Mouse (Mus musculus) liver, adult (tissue): ENCODE measurements around the gene Pdcl.

ENCODE experiments used
- GATA4 ChIP-seq: IDR thresholded peaks from 2 replicates; pipeline ENCODE4 v1.6.1; 2014; ENCODE audit warnings: mild to moderate bottlenecking, low read length; ENCODE audit not compliant: insufficient replicate concordance

Pdcl gene

DNA sequence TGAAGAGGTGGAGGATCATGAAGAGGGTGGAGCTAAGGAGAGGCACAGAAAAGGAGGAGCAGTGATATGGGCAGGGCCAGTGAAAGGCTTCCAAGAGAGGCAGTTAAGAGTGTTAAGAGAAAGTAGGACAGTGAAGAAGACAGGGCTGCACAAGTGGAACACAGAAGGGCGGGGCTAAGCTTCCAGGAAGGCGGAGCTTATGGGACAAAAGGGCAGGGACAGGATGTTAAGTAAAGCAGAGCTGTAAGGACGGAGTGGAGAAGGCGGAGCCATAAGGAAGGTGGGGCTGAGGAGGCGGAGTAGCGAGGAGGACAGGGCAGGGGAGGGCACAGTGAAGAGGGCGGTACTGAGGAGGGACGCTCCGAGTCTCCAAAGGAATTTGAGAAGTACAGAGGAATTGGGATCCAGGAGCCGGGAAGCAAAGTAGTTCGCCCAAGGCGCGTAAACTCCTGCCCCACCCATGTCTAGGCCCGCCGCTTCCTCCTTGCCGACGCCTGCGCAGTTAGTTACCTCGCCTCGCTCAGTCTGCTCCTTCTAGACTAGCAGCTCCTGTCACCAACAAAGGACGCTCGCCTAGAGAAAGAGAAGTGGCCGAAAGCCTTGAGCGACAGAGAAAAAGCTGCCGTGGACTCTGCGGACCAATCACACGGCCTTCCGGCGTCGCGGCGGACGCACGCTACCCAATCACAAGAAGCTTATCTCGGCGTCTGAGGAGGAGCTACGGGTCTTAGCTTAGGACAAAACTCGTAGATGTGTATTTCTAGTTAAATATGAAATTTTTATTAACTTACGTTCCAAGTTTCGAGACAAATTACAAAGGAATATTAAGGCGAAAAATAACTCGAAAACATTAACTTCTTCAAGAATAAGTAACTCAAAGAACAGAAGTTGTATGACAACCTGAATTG, at the start of gene Pdcl:
Pdcl (minus strand) TSS at position 700 of the 908 bp plus-strand sequence.
- peak; percentile 61; the same call in 1 of the 2 replicates for TF ChIP-seq GATA4

DNA sequence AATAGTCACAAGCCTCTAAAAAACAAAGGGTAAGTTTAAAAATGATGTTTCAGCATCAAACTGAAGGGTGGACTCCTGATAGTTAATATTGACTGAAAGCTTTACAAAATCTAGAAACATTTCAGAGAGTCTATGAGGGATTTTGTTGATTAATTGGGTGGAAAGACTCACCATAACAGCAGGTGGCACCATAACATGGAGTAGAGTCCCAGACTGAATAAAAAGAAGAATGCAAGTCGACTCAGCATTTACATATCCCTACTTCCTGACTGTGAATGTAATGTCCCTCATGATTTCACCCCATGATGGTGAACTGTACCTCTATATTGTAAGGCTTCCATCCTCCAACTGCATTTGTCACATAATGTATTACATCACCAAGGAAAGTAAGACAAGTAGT, 36.4 kb upstream of the Pdcl start:
- no peak for TF ChIP-seq GATA4

DNA sequence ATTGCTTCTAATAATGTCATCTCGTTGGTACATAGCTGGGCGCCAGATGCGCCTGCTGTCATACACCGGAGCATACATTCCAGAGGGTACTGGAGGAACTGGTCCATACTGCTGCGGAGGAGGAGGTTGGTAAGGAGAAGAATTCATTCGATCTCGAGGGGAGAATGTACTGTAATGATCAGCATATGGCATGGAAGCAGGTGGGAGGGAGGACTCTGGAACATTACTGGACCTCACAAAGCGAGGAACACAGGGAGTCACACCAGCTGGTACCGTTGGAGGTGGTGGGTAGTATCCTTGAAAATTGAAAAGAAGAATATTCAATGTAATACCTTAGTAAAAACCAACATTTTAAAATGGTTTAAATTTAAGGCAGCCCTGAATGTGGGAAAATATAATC, 23.8 kb upstream of the Pdcl start:
- TF ChIP-seq GATA4, result no peak

DNA sequence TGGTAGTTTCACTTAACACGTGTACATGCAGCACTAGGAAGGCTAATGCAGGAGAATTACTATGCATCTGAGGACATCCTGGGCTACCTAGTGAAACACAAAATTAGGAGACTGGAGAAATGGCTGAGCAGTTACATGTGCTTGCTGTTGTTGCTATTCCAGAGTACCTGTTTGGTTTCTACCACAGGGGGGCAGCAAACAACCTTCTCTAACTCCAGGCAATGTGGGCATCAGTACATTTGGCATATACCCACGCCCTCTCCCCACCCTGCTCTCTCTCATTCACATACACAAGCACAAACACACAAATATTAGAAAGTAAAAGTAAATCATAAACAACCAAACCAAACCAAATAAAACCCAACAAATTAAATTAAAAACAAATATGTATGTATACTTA, 21.1 kb upstream of the Pdcl start:
- no peak for TF ChIP-seq GATA4

DNA sequence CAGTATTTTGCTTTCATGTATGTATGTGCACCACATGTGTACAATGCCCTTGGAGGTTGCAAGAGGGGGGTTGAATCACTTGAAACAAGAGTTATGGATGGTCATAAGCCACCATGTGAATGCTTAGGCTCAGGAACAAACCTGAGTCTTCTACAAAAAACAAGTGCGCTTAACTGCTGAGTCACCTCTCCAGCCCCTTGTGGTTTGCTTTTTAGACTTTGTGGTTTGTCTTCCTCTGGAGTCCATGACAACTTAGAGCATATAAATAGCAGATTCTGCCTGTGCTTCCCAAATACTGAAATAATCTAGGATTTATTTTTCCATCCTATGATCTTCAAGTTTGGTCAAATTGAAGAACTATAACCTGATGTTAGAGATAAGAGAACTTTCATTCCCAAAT, 16.9 kb upstream of the Pdcl start:
- TF ChIP-seq GATA4, result no peak

DNA sequence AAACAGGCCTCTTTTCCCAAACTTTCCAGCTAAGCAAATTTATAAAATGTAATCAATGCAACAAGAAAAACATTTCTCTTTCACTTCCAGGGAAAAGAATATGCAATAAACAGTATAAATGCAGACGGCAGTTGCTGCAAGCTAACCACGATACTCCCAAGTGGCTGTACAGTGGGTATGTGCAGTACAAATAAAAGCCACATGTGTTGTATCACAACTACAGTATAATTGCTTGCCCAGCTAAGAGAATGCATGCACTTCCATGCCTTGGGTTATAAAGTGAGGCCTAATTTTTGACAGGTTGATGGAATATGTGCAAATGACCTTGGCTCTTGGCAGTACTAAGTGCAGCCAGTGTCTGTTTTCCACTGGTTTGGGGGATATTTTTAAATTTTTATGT, 11.5 kb upstream of the Pdcl start:
- no peak for TF ChIP-seq GATA4

DNA sequence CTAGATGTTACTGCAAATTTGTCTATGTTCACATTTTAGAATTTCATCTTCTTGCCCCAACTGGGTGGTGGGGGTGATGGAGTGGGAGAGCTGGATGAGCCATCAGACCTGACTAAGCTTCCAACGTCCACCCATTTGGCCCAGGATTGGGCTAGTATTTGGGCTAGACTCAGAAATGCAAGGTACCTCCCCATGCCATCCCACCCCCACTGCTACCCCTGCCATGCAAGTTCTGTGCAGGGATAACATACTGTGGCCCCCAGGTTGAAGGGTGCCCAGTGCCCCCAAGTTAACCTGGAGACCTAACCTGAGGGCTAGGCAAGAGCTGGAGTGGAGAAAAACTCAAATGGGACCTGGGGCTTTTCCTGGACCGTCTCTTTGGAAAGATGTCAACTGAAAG, 776 bp upstream of the Pdcl start:
- no peak for TF ChIP-seq GATA4

DNA sequence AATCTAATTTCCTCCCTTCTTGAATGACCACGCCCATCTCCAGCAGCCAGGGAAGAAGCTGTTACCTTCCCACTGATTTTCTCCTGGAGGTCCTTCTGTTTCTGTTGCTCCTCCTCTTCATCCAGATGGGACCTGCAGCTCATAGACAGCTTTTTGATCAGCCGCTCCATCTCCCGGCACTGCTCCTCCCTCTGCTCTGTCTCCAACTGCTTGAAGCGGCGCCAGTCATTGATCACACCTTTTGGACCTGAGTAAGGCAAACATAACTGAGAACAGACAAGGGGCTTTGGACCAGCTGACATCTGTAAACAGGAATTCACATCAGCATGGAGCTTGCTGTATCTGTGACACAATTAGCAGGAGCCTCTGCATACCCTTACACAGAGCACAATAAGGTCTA, 3.6 kb downstream of the Pdcl start:
- no peak for TF ChIP-seq GATA4

DNA sequence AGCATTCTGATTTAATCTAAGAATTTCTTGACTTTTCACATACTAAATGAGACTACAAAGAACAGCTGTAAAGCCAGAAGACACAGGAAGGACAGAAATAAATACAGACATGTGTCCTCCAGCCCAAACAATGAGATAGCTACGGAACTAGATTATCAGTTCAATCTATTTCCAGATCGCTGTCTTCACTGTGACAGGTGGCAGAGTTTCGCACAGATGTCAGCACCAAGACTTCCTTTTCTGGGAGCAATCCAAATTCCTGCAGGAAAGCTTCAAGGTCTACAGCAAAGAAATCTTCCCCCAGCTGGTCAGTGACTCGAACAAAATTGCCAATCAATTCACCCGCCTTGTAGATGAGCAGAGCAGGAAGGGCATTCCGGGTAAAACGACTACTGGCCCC, 7.5 kb downstream of the Pdcl start:
- TF ChIP-seq GATA4, result no peak

DNA sequence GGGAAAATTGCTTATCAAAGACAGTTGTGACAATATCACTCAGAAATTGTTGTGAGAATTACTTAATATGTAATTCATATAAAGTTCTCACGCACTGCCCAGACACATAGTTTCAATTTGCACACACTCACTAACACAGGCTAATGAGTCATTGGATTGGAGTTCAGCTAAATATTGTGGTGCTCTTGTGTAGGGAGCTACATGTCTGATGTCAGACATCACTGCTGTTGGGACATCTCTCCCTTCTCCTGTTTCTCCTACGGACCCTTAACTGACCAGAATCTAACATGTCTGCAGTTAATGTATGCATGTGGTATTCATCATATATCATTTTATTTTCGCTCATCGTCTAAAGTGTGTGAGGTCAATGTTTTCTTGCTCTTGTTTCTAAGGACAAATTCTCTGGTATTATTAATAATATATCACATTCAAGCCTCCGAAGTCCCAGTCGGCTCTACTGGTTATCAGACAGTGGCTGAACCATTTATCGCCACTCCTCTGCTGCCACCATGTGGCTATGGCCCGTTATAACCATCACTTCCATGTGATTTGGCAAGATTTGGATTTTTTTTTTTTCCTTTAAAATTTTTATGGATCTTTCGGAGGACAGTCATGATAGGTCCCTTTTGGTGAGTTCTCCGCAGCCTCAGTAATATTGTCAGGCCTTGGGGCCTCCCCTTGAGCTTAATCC, 20.5 kb downstream of the Pdcl start:
- no peak for TF ChIP-seq GATA4

DNA sequence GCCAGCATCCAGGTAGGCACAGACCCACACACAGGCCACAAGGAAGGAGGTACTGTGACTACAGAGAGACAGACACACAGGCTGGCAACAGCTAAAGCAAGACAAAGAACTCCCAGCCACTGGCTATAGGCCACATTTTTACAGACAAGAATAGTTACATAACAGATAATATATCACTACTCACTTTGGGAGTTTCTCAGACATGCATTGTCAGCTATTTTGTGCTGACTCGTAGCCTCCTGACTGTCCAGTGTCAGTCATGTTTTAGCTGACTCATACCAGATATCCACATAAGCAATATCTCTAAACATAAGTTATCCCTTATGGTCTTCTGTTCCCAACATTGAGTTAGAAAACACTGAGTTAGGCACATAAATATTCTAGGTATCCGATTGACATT, 25.8 kb downstream of the Pdcl start:
- no peak for TF ChIP-seq GATA4

DNA sequence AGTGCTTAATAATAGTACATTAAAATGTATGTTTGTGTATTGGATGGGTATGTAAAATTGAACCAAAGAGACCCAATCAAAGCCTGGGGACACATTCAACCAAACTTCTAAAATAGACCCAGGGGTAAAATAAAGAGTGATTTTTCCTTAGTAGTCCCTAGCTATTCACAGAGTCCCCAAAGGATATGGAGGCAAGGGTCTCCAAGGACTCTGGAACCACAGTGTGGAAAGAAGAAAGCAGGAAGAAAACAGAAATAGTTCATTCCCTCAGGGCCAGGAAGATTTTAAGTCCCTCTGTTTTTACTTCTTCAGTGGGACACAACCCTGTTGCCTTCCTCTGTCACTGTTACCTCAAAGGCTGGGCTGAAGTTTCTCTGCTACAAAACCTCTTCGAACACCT, 32.9 kb downstream of the Pdcl start, which contains the start of gene Olfr368:
Olfr368 (plus strand) TSS at position 301 of the 400 bp plus-strand sequence.
- no peak for TF ChIP-seq GATA4
